Mouse (Mus musculus): ENCODE data around the gene Capn7.

- TF ChIP-seq CTCF (IDR thresholded peaks at IDR 0.05; ENCODE audit: borderline replicate concordance, insufficient read depth, low read length) = no peak
- TF ChIP-seq POLR2A (IDR thresholded peaks at IDR 0.05; ENCODE audit: low read depth, low read length) = no peak
Measured at GRCm38 (mm10) chr14:31413475-31414086, 77.1 kb downstream of the Capn7 start.
